Comparison of ENCODE assay signal across 12 mouse cellular contexts in genomic region chr12:111436640-111437039, GRCm38 (mm10). TPM values are rescaled to one million over a fixed set of nuclear protein-coding genes. Genes with fewer than 3 reads are reported as not detected.
DNase-seq lines count a peak whose midpoint lies in the region; TF ChIP-seq lines count a peak whose summit lies in the region.
"Had no signal": no experiment of that assay in that cellular context is flagged by ENCODE, and none has a peak within 500 bp of the region (broad histone marks: within the 10 kb centered on the region; RNA-seq: fewer than 3 reads in every experiment).

No protein-coding gene starts in this region.

- TF ChIP-seq POLR2A in spleen, adult 2 months (IDR thresholded peaks at IDR 0.05; ENCODE audit: low read depth, low read length): no peak

- WGBS in spleen, adult 2 months: 73% methylated on average over 8 of the region's 8 CpGs

- H3K4me3 ChIP-seq in spleen, adult 2 months (ENCODE audit: extremely low read depth, insufficient read depth, insufficient read length): no peak overlapping the region
- H3K4me3 ChIP-seq: neural tube, embryonic 15.5 days had no signal

- no peaks in the 10 kb centered on the region for H3K36me3 ChIP-seq in spleen, adult 2 months (ENCODE audit: control insufficient read depth, insufficient read depth, low read length)
- H3K36me3 ChIP-seq: neural tube, embryonic 15.5 days had no signal

- H3K4me1 ChIP-seq in spleen, adult 2 months (ENCODE audit: control insufficient read depth, insufficient read depth, insufficient read length): no peaks in the 10 kb centered on the region; the same call in 1 of the 2 replicates

- peak; percentile 58 for DNase-seq in gastrocnemius, adult 18-20 months (ENCODE audit: low spot score)
- no peak for DNase-seq in gastrocnemius, postnatal 4 days (ENCODE audit: low spot score in 2 of 2)
- DNase-seq in spleen, adult 2 months (ENCODE audit: low read depth in 1 of 2, low spot score in 2 of 2): no peak
- DNase-seq in spleen, adult 12 weeks (ENCODE audit: low spot score): no peak
- DNase-seq in lung, postnatal 10 days: peak; percentile 75
- DNase-seq in telencephalon, adult 2 months (ENCODE audit: low read depth, low spot score): peak; percentile 60
- DNase-seq in cerebellum, adult 8-10 months: no peak
- no peak for DNase-seq in cerebellum, adult 18-20 months
- DNase-seq: cerebellum, adult 11-12 months; gastrocnemius, postnatal 25 days had no signal

- no peak for TF ChIP-seq CTCF in spleen, adult 2 months (IDR thresholded peaks at IDR 0.05; ENCODE audit: extremely low read depth, insufficient read depth, insufficient read length, insufficient replicate concordance)

- peak overlapping the region; percentile 57 for H3K27ac ChIP-seq in spleen, adult 2 months (ENCODE audit: insufficient read depth, low read length)
- H3K27ac ChIP-seq: neural tube, embryonic 15.5 days had no signal

- H3K27me3 ChIP-seq in spleen, adult 2 months (ENCODE audit: control insufficient read depth, insufficient read depth, low read length): no peaks in the 10 kb centered on the region

RNA-seq across cellular contexts. Expression of gene Tnfaip2, which starts 5.6 kb away (rescaled TPM):
- total RNA-seq in gastrocnemius, adult 18-20 months (2021): 10 to 100 TPM; 38.8 to 52.9 TPM
- total RNA-seq in gastrocnemius, postnatal 4 days (2021): 10 to 100 TPM in 1 of 2 experiments, 1 to 10 TPM in 1; 7.0 to 10.2 TPM
- 46.4 and 51.9 TPM in 2 replicates for polyA plus RNA-seq in spleen, adult 2 months (2012; rRNA removed)

RNA-seq across cellular contexts. Expression of gene Exoc3l4, which starts 19.8 kb away (rescaled TPM):
- 1 to 10 TPM; 2.0 to 3.4 TPM for total RNA-seq in gastrocnemius, adult 18-20 months (2021)
- total RNA-seq in gastrocnemius, postnatal 4 days (2021): 1 to 10 TPM; 5.0 to 6.1 TPM
- polyA plus RNA-seq in spleen, adult 2 months (2012; rRNA removed): 36.2 and 50.4 TPM in 2 replicates
- total RNA-seq: megakaryocyte-erythroid progenitor cell, adult 5-6 weeks had no signal

RNA-seq across cellular contexts. Expression of gene Lbhd2, which starts 30.0 kb away (rescaled TPM):
- total RNA-seq in gastrocnemius, adult 18-20 months (2021): not detected
- under 1 TPM in 1 of 2 experiments, not detected in 1; 0.59 TPM for total RNA-seq in gastrocnemius, postnatal 4 days (2021)
- polyA plus RNA-seq in spleen, adult 2 months (2012; rRNA removed): 2.0 and 3.5 TPM in 2 replicates
- total RNA-seq: gastrocnemius, postnatal 25 days; megakaryocyte-erythroid progenitor cell, adult 5-6 weeks had no signal

RNA-seq across cellular contexts. Expression of gene Gm266, which starts 49.0 kb away (rescaled TPM):
- under 1 TPM in 1 of 2 experiments, not detected in 1; 0.18 TPM for total RNA-seq in gastrocnemius, adult 18-20 months (2021)
- 1 to 10 TPM; 6.9 to 7.5 TPM for total RNA-seq in gastrocnemius, postnatal 4 days (2021)
- 0.64 and 2.2 TPM in 2 replicates for polyA plus RNA-seq in spleen, adult 2 months (2012; rRNA removed)
- total RNA-seq: megakaryocyte-erythroid progenitor cell, adult 5-6 weeks had no signal

RNA-seq across cellular contexts. Expression of gene Cdc42bpb, which starts 59.1 kb away (rescaled TPM):
- total RNA-seq in gastrocnemius, adult 18-20 months (2021): 10 to 100 TPM; 17.3 to 21.2 TPM
- 10 to 100 TPM; 69.1 to 74.5 TPM for total RNA-seq in gastrocnemius, postnatal 4 days (2021)
- polyA plus RNA-seq in spleen, adult 2 months (2012; rRNA removed): 78.4 and 91.2 TPM in 2 replicates

Comparison
In these comparisons a context has a peak if more than half of its experiments do, and no peak if none do; other contexts are left out.
1. DNase-seq: peak in gastrocnemius, adult 18-20 months (single experiment), lung, postnatal 10 days (single experiment) and telencephalon, adult 2 months (single experiment); none in gastrocnemius, postnatal 4 days (0 of 2), spleen, adult 2 months (0 of 2), spleen, adult 12 weeks (single experiment), cerebellum, adult 8-10 months (single experiment) and cerebellum, adult 18-20 months (0 of 2).